Mouse (Mus musculus) thymus, adult 2 months (tissue): Measurements from ENCODE around the gene Rhbdf2.

ENCODE experiments used
- CTCF ChIP-seq: fragments of 200-500 bp; IDR thresholded peaks from 2 replicates; pipeline ENCODE4 v1.5.1; 2012; ENCODE audit warnings: mild to moderate bottlenecking, control low read depth, low read length, moderate library complexity, borderline replicate concordance; ENCODE audit not compliant: control insufficient read depth, poor library complexity, insufficient read depth; ENCODE audit errors: extremely low read depth
- POLR2A ChIP-seq: fragments of 200-500 bp; IDR thresholded peaks from 2 replicates; pipeline ENCODE4 v1.6.1; 2012; ENCODE audit warnings: mild to moderate bottlenecking, low read length, control low read depth, moderate library complexity; ENCODE audit not compliant: control insufficient read depth, poor library complexity, insufficient read depth; ENCODE audit errors: extremely low read depth

DNA sequence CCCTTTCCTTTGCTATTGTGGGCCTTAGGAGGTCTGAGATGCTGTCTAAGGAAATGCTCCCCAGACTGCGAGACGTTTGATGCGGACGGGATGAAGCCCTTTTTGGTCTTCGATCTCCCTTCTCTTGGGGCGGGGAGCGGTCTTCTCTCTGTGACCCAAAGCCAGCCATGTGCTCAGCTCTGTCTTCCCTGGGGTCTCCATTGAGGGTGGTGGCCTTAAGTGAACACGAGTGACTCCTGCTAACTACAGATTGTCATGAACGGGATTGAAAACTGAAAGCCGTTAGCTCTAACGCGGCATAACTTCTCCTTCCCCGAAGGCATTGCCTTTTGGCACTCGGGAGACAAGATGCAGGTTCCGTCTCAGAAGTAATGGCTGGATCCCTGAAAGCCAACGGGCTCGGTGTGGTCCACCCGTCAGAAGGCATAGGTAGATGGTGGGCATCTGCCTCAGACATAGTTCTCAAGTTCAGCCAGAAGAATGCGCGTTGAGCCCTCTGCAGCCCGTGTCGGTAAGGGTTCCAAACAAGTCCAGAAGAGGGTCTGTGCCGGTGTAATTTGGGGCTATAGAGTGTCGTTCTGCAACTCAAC lies 45.1 kb upstream of the Rhbdf2 start:
- no peak for TF ChIP-seq CTCF
- no peak for TF ChIP-seq POLR2A
